Mouse (Mus musculus): ENCODE measurements at regions not wholly inside any gene's neighbourhood (a gene's known extent, or its start where the extent isn't known, plus 50 kb on each side); places are given as distances from the start of the nearest gene placed in this dataset.

- no peak for DNase-seq (ENCODE audit: low spot score in 2 of 2)
Observed at GRCm38 (mm10) chr17:4198001-4198400, 501.9 kb upstream of the Nox3 start.

- no peak for DNase-seq (ENCODE audit: low spot score in 2 of 2)
Observed at GRCm38 (mm10) chr17:4199698-4200153, 503.7 kb upstream of the Nox3 start.

DNA sequence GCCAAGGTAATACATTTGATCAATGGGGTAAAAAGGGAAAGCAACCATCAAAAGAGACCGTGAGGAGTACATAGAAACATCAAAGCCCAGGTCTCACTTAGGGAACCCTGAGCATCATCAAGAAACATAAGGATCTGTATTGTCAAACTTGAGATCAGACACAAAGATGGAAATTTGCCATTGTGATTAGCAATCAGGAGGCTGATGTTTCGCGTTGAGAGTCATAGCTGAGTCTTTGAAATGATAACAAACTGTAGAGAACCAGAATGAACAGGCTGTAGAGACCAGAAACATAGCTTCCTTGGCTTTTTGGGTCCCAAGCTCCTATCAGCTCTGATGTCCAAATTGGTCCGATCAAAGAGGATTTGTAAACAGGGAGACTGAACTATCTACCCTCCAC, 505.2 kb upstream of the Nox3 start:
- DNase-seq (ENCODE audit: low spot score in 2 of 2): no peak

- no peak for DNase-seq (ENCODE audit: low spot score in 2 of 2)
Observed at GRCm38 (mm10) chr17:4208142-4208925, 512.3 kb upstream of the Nox3 start.

GRCm38 (mm10) chr17:4209650-4210049, 513.6 kb upstream of the Nox3 start:
- no peak for DNase-seq (ENCODE audit: low spot score in 2 of 2)

DNA sequence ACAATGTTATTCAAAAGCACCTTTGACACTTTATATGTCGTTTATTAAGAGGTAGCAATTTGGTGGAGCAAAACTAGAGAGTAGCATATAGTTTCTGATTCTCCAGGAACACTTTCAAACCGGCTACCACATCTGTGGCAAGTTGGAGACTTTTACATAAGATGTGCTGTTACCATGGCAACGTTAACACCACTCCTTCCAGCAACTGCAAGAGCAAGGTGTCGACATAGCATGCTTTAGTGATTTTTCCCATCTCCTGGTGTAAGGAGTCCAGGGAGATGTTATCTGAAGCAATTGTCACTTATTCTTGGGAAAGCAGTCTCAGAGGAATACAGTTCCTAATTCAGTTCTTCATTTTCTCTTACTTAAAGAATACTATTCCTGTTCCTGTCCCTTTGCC, 516.5 kb upstream of the Nox3 start:
- DNase-seq (ENCODE audit: low spot score in 2 of 2): no peak

DNA sequence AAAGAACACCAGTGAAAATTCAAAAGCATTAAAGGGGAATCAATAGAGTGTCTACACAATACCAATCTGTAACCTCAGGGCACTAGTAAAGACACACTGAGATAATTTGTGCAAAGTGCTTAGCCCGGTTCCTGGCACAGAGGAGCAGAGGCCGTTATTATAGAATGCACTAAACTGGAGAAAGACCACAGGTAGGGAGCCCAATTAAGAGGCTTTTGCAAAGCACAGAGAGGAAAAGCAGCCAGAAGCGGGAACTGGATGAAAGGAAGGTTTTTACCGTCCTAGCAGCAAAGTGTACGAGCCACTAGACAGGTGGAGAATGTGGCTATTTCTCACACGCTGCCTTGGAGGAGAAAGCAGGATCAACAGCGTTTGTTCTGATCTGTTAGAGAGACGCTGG, 518.9 kb upstream of the Nox3 start:
- no peak for DNase-seq (ENCODE audit: low spot score in 2 of 2)

DNA sequence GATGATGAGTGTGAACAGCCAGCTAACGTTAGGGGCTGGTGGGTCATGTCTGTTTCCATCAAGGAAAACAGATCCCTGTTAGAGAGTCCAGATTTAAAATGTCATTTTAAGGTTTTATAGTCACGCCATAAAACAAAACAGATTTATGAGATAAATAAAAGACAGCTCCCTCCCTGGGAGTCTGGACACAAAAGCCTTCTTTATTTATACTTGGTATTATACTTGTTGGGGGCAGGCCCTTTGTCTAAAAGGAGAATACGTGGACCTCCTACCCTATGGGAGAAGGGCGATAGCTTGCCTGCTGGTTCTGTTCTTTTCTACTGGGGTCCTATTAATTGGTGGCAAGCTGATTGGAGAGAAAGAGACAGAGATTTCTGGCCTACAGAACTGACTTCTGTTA, 520.1 kb upstream of the Nox3 start:
- no peak for DNase-seq (ENCODE audit: low spot score in 2 of 2)

GRCm38 (mm10) chr17:4216750-4217149, 520.7 kb upstream of the Nox3 start:
- no peak for DNase-seq (ENCODE audit: low spot score in 2 of 2)

DNA sequence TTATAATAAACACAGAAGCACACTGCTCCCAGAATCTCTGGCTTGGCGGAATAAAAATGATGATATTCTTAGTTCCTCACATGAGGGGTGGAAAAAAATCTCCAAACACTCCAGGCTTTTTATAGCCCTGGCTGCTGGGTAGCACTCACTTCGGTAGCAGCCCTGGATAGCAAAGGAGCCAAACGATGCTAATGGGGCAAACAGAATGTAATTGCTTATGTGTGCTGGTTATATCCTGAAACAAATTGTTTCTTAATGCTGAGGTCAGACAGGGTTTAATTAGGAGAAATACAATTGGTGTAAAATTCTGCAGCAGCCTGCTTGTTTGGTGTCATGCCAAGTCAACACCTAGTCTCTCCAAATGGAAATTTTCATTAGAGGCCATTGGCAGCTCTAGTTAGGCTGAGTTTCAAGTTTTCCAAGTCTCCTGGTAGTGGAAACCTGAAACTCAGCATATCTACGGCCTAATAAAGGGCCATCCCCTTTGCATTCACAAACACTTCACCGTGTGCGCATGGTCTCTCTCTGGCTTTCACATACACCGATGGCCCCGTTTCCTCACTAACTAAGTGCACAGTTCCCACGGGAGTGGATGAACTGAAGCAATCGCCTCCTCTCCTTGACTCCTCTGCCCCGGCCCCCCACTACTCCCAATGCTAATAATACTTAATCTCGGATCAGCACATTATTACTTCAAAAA, 524.8 kb upstream of the Nox3 start:
- DNase-seq (ENCODE audit: low spot score in 2 of 2): no peak

- no peak for DNase-seq (ENCODE audit: low spot score in 2 of 2)
Observed at GRCm38 (mm10) chr17:4227889-4228288, 531.8 kb upstream of the Nox3 start.

GRCm38 (mm10) chr17:4229969-4230368, 533.9 kb upstream of the Nox3 start:
- no peak for DNase-seq (ENCODE audit: low spot score in 2 of 2)

- DNase-seq (ENCODE audit: low spot score in 2 of 2): no peak
Observed at GRCm38 (mm10) chr17:4250476-4250875, 554.4 kb upstream of the Nox3 start.

- DNase-seq (ENCODE audit: low spot score in 2 of 2): no peak
Observed at GRCm38 (mm10) chr17:4265471-4265870, 569.4 kb upstream of the Nox3 start.

DNA sequence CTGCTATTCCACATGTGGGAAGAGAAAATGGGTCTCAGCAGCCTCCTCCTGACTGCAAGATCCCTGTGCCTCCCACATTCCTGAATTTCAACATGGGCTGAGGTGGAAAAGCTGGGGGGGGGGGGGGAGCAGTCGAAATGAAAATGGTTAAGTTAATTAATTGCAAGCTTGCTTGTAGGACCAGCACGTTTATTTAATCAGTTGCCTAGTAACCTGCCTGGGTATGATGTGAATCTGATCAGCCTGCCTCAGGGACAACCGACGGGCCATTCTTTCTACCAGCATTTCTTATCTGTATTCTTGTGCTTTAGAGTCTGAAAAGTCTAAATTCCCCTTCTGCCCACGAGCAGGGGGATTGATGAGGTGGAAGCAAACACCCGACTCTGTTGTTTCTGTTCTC, 569.9 kb upstream of the Nox3 start:
- DNase-seq (ENCODE audit: low spot score in 2 of 2): no peak

GRCm38 (mm10) chr17:4266487-4266886, 570.4 kb upstream of the Nox3 start:
- no peak for DNase-seq (ENCODE audit: low spot score in 2 of 2)

DNA sequence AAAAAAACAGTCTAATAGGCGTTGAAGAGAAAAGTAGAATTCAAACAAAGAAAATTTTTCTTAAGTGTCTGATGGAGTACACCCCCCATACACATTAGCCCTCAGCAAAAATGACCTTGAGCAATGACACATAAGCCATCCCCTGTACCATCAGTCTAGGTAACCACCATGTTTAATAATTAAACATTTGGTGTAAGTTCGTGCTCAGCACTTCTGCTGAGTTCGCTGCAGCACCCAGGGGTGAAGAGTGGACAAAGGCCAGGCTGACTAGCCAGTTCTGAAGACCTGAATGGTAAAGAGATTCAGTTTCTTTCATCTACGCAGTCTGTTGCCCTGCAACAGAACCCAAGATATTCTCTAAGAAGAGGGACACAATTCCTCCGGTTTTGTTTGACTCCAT, 572.3 kb upstream of the Nox3 start:
- DNase-seq (ENCODE audit: low spot score in 2 of 2): no peak

DNA sequence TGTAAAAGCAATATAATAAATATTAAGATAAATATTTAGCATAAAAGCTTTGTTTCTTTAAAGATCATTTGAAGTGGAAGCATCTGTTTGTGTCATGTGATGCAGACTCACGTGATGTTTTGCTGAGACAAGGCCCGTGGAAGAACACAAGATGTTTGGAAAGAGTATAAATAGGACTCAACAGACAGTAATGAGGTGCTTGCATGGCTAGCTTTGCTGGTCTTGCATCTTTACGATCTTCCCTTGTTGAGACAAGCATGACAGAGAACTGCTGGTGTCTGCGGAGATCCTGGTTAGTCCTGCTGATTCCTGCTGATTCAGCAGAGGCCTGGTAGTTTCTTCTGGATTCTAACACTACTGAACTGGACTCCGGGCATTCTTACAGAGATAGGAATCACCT, 576.4 kb upstream of the Nox3 start:
- no peak for DNase-seq (ENCODE audit: low spot score in 2 of 2)

DNA sequence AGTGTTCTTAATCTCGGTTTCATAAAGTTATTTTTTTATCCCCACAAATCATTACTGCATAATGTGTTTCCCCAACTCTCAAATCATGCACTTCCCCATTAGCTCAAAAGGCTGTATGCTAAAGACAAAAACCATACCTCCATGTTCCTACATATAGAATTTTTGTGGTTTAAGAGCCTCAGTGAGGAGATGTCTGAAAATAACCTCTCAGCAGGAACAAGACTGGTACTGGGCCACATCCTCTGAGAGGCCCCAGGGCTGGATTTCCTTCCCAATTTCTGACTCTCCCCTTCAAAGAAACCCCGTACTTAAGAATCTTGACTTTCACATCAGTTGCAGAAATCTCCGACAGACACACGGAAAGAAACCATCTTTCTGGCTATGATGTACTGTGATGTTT, 580.7 kb upstream of the Nox3 start:
- no peak for DNase-seq (ENCODE audit: low spot score in 2 of 2)

DNA sequence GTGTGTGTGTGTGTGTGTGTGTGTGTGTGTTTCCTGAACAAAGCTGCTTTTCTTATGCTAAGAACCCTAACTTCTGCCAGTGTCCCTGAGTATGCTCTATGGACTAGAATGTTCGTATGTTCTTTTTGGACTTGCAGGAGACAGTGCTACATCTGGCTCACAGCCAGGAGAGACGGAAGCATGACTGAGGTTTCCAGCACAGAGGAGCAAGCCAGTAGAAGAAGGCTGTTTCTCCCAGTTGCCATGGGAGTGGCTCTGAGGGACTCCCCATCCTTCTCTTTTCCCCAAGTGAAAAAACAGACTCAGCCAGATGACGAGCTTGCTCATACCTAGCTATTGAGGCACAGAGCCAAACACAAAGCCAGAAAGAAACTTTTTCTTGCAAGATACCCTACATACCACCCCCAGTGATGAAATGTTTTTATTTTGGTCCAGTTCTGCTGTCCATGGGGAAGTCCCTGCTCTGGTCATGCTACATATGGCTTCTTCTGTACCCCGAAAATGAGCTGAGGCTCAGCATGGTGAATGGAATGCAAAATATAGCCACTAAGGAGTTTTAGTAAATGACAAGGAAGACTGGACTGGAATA, 582.3 kb upstream of the Nox3 start:
- no peak for DNase-seq (ENCODE audit: low spot score in 2 of 2)

GRCm38 (mm10) chr17:4281451-4281850, 585.4 kb upstream of the Nox3 start:
- no peak for DNase-seq (ENCODE audit: low spot score in 2 of 2)

DNA sequence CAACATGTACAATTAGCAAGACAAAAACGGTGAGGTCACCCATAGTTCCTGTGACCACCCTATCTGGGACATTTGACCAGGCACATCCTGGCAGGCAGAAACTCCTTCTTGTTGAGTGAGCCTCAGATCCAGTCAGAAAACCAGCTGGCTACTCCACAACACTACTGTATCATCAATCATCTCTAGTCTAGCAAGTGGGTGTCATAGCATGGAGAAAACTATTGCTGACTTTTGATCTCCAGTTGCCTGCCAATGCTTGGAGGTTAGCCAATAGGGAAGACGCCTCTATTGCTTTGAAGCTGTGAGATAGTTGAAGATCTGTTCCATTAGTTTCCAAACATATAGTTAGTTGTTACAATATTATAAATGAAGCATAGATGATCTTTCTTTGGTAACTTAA, 595.4 kb upstream of the Nox3 start:
- no peak for DNase-seq (ENCODE audit: low spot score in 2 of 2)

DNA sequence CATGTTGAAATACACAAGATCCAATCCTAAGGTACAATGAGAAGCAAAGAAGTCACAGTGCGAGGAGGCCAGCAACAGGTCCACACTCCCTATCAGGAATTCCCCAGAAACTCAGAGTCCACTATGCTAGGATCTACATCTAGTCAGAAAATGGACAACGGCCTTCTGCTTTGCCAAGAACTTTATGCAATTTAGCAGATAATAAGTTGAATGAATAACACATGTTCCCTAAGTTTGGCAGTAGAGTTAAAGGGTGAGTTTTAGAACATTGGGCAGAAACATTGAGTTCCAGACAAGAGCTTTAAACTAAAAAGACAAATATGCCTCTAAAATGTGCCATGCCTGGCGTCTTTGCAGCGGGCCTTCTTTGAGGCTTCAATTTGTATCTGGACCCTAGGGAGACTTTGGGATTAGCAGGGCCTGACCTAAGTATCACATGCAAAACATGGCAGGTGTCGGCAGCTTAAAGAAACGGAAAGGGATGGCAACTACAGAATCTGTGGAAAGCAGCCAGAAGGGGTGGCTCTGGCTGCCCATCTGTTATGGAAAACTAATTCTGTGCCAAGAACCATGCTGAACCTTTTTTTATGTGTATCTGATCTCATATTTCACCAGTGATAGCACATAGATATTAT, 600.6 kb upstream of the Nox3 start:
- no peak for DNase-seq (ENCODE audit: low spot score in 2 of 2)

Data from spleen, postnatal 10 days (tissue).